Mouse (Mus musculus): ENCODE results near the gene Runx2.

DNA sequence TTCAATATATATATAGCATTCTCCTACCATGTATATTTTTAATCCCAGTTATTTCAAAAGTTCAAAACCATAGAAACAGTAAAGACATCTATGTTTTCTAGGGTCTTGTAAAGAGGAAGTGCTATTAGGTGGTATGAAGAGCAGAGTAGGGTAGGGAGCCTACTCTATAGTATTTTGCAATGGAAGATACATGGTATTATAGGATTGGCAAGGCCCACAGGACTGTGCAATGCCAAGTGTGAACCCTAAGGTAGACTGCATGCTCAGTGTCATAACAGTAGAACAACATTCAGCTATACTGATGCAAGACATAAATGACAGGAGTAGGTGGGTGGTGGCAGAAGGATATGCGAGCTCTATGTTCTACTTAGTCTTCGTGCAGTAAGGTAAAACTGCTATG is 181.7 kb downstream of the Runx2 start:
- TF ChIP-seq RAD21 (IDR thresholded peaks at IDR 0.05; ENCODE audit: low read depth, low read length), result no peak
- no peak for TF ChIP-seq TCF12 (IDR thresholded peaks at IDR 0.05; ENCODE audit: low read depth, low read length)
- no peak for TF ChIP-seq POLR2A (IDR thresholded peaks at IDR 0.05; ENCODE audit: control insufficient read depth in 1 of 2, insufficient read depth in 1 of 2, low read depth in 1 of 2, low read length in 2 of 2, poor library complexity in 1 of 2)
- TF ChIP-seq EP300 (IDR thresholded peaks at IDR 0.05; ENCODE audit: low read depth in 1 of 2, low read length in 2 of 2), result no peak
- TF ChIP-seq RCOR1 (IDR thresholded peaks at IDR 0.05; ENCODE audit: low read depth, low read length), result no peak
- no peak for TF ChIP-seq MAZ (IDR thresholded peaks at IDR 0.05; ENCODE audit: low read depth, low read length)
- TF ChIP-seq UBTF (IDR thresholded peaks at IDR 0.05; ENCODE audit: borderline replicate concordance, insufficient read depth, low read depth, low read length), result no peak
- TF ChIP-seq NELFE (IDR thresholded peaks at IDR 0.05; ENCODE audit: low read depth, low read length), result no peak
